Mouse (Mus musculus) ovary, adult 2 months (tissue): Measurements from ENCODE around the gene Tulp3. TPM values are rescaled to one million over a fixed set of nuclear protein-coding genes. Genes with fewer than 3 reads are reported as not detected.

Experiments
- polyA plus RNA-seq: library from polyadenylated mRNA; depleted of rRNA; stranded (reverse); fragments of >200 nt; gene quantifications from 2 replicates; pipeline ENCODE4 v1.2.3, GENCODE M21; 2012; rRNA removed

Gene Tulp3
- polyA plus RNA-seq, result 33.6 and 35.2 TPM in 2 replicates

DNA sequence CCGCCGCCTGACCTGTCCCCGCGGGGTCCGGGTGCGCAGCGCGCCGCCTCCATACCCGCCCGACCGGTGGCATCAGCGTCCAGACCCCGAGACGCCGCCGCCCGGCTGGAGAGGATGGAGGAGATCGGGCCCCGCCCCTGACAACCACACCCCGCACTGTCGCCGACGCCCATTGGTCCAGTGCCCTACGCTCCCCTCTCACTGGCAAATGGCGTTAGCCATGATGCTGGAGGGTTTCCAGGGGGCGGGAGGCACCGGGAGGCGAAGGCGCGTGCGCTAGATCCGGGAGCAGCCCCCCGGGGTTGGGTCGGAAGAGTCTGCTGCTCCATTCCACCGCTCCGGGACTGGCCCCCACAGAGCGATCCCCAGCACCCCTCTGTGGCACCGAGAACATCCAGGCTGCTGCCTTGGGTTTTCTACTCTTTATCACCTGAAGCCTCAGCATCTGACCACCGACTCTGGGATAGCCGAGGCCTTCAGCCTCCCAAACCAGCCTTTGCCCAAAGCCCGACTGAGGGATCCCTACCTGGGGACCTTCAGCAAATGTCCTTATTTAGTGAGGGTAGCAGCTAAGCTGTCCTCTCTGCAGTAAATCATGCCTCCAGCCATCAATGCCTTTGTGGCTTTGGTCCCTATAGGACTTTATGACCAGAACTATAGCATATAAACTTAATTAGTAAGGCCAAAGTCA, at the start of gene Tulp3:
Tulp3 (minus strand) TSS at position 126 of the 691 bp plus-strand sequence.

DNA sequence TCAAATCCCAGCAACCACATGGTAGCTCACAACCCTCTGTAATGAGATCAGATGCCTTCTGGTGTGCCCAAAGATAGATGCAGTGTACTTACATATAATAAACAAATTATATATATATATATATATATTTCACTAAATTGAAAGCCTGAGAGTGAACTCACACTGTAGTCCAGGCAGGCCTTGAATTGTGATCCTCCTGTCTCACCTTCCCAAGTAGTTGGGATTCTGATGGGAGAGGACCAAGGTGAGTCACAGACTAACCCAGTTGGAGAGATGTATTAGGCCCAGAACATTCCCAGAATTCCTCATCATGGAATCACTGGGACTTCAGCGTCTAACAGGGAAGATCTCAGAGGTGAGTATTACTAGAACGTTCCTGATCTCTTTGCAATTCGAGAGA, 43.3 kb upstream of the Tulp3 start, which contains the start of gene Nrip2:
Nrip2 (plus strand) TSS at position 301 of the 400 bp plus-strand sequence.

DNA sequence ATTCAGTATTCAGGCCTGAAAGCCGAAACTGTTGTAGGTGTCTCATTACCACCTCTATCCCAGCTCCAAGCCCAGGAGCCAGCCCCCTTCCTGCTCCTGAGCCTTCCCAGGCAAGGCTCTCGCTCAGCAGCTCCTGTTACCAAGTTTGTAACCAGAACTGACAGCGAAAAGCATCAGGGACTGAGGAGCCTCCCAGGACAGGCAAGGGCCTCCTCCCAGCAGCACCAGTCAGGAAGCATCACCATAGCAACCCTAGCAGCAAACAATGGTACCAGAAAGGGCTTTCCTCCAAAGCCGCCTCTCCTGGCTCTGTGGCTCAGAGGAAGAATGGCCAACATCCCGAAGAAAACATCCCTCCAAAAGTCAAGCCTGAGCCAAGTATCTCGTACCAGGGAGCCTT, 19.5 kb upstream of the Tulp3 start, which contains the start of the genes Tex52 and Gm44596:
Tex52 (plus strand) TSS at position 265 of the 400 bp plus-strand sequence.
Gm44596 (plus strand) TSS at position 312 of the 400 bp plus-strand sequence.

DNA sequence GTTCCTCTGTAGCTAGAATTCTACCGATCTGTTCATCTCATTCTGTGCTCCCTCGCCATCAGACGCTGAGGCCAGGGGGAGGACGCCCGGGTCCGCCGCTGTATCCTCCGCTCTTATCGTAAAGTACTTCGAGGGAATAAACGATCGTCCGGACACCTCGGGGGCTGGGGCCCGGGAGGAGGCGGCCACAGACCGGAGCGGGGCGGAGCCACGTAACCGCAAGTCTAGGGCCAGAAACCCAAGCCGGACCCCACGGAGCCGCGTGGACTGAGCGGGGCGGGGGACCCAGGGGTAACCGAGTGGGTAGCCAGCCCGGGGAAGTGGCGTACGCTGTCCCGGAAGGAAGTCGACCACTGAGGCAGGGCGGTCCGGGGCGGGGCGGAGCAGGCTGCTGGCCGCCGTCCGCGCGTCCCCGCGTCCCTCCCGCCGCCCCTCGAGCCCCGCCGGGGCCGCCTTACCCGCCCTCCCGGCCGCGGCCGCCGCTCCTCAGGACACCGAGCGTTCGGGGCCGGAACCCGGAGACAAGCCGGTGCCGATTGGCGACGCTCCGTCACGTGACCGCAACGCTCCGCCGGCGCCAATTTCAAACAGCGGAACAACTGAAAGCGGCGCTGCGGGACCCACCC, 6.8 kb upstream of the Tulp3 start, which contains the start of the genes Rhno1 and Foxm1:
Rhno1 (minus strand) TSS at position 531 of the 626 bp plus-strand sequence.
Foxm1 (plus strand) TSS at position 587 of the 626 bp plus-strand sequence.

DNA sequence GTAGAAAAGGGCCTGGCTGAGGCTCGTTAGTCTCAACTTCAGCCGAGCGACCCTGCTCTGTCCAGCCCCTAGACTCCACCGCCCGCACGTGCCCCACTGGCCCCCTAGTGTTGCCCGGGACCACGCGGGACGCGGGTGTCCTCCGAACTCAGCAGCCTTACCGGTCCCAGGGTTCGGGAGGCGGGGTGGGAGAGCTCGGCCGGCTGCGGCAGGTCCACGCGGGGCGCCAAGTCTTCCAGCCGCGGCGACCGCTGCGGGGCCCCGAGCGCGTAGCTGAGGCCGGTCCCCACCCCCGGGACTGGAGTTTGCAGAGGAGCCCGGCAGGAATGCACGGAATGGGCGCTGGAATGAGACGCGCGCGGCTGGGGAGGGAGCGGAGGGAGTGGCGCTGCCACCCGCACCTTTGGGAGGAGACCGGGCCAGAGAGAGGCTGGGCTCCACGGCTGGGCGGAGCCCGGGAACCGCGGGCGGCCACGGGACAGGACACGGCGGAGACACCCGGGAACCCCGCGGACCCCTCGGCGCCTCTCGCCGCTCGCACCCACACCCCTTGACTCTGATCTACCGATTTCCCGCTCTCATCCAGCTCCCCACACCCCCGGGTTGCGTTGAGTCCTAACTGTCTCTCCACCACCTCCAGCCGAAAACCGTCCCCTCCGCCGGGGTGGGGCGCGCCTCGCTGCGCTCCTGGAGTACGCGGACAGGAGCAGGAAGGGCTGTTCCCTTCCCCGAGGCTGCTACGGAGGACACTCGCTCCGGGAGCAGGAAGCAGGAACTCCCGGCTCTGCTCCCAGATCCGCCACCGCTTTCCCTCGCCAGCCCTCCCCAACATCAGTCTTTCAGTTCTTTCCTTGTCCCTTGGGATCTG, 55.3 kb downstream of the Tulp3 start, which contains the start of gene Tead4:
Tead4 (minus strand) TSS at position 690 of the 868 bp plus-strand sequence.

Other genes starting within 250 kb of the Tulp3 start
- gene Tspan9, start 212.3 kb downstream of the Tulp3 start, polyA plus RNA-seq, result 86.3 and 93.4 TPM in 2 replicates
- gene Tead4, start 55.0 kb downstream of the Tulp3 start, polyA plus RNA-seq, result 1.0 and 2.4 TPM in 2 replicates
- 8.8 and 14.3 TPM in 2 replicates for gene Rhno1, start 7.1 kb upstream of the Tulp3 start, polyA plus RNA-seq
- 16.4 and 22.9 TPM in 2 replicates for gene Foxm1, start 7.1 kb upstream of the Tulp3 start, polyA plus RNA-seq
- 0.17 TPM in 1 of 2 replicates, not detected in the other for gene Tex52, start 19.6 kb upstream of the Tulp3 start, polyA plus RNA-seq
- not detected in 2 replicates for gene Gm44596, start 19.7 kb upstream of the Tulp3 start, polyA plus RNA-seq
- gene Nrip2, start 43.4 kb upstream of the Tulp3 start, polyA plus RNA-seq, result 10.1 and 10.4 TPM in 2 replicates
- gene Itfg2, start 69.1 kb upstream of the Tulp3 start, polyA plus RNA-seq, result 25.7 and 39.0 TPM in 2 replicates
- 216 and 278 TPM in 2 replicates for gene Fkbp4, start 82.8 kb upstream of the Tulp3 start, polyA plus RNA-seq
- gene Pzp, start 170.9 kb upstream of the Tulp3 start, polyA plus RNA-seq, result 0.26 and 0.50 TPM in 2 replicates
- gene A2ml1, start 225.8 kb upstream of the Tulp3 start, polyA plus RNA-seq, result 47.6 and 72.5 TPM in 2 replicates